Mouse (Mus musculus) CH12.LX (cell line): ENCODE measurements around the gene Ints2. TPM values are rescaled to one million over a fixed set of nuclear protein-coding genes. Genes with fewer than 3 reads are reported as not detected.

ENCODE experiments used
- DNase-seq: peaks from one replicate; pipeline ENCODE4 v3.0.0-alpha.2; 2013; ENCODE audit errors: extremely low read depth
- H3K27ac ChIP-seq: 2 replicates; pipeline ENCODE4 v1.5.1; 2012; ENCODE audit warnings: low read depth, mild to moderate bottlenecking, control low read depth, moderate library complexity; ENCODE audit not compliant: insufficient read depth
- H3K27me3 ChIP-seq: replicated peaks from 2 replicates; pipeline ENCODE3; 2012; ENCODE audit warnings: inconsistent platforms
- H3K36me3 ChIP-seq, 2 experiments: replicated peaks in 1 of 2; 2 replicates each; pipeline versions ENCODE3 to v1.6.1; 2012; ENCODE audit warnings: inconsistent platforms in 1 of 2, low read length in 1 of 2, mild to moderate bottlenecking in 1 of 2, mixed read lengths in 1 of 2, moderate library complexity in 1 of 2; ENCODE audit not compliant: control insufficient read depth in 1 of 2, insufficient read depth in 1 of 2
- H3K4me1 ChIP-seq, 2 experiments: 2 replicates each; pipeline ENCODE4 v1.6.1; 2012; ENCODE audit warnings: inconsistent platforms in 1 of 2, moderate library complexity in 1 of 2; ENCODE audit not compliant: insufficient read depth in 2 of 2, control insufficient read depth in 1 of 2
- H3K4me2 ChIP-seq: 2 replicates; pipeline ENCODE4 v1.6.1; 2012; ENCODE audit warnings: low read depth, mild to moderate bottlenecking, control low read depth; ENCODE audit not compliant: poor library complexity, insufficient read depth, severe bottlenecking
- H3K4me3 ChIP-seq, 3 experiments: fragments of 150-350 bp in 1 of 3; sonication (generic) in 1 of 3; replicated peaks in 1 of 3; 2 replicates each; pipeline versions ENCODE3 to v1.5.1; 2011 to 2012; ENCODE audit warnings: low read depth in 2 of 3, low read length in 2 of 3, mild to moderate bottlenecking in 2 of 3, moderate library complexity in 2 of 3, control low read depth in 1 of 3, improper control_type of control experiment in 1 of 3, inconsistent platforms in 1 of 3, mixed read lengths in 1 of 3; ENCODE audit not compliant: poor library complexity in 1 of 3
- H3K79me2 ChIP-seq: replicated peaks from 2 replicates; pipeline ENCODE4 v1.6.1; 2012; ENCODE audit warnings: mild to moderate bottlenecking, moderate library complexity; ENCODE audit not compliant: control insufficient read depth, poor library complexity, insufficient read depth, severe bottlenecking; ENCODE audit errors: extremely low read depth
- H3K9ac ChIP-seq: 2 replicates; pipeline ENCODE4 v1.6.1; 2012; ENCODE audit warnings: low read depth, mild to moderate bottlenecking, control low read depth, moderate library complexity; ENCODE audit not compliant: insufficient read depth
- H3K9me3 ChIP-seq: replicated peaks from 2 replicates; pipeline ENCODE3; 2012; ENCODE audit warnings: low read length, inconsistent platforms, mixed read lengths
- CHD1 ChIP-seq: IDR thresholded peaks from 2 replicates; pipeline ENCODE4 v1.6.1; 2012; ENCODE audit warnings: low read depth, low read length, improper control_type of control experiment, inconsistent platforms
- ETS1 ChIP-seq: conservative IDR thresholded peaks from 2 replicates; pipeline ENCODE4 v1.6.1; 2012; ENCODE audit warnings: low read depth, mild to moderate bottlenecking, inconsistent platforms, low read length, improper control_type of control experiment, moderate library complexity
- GABPA ChIP-seq: IDR thresholded peaks from 2 replicates; pipeline ENCODE4 v1.6.1; 2012; ENCODE audit warnings: low read depth, low read length, improper control_type of control experiment, inconsistent platforms; ENCODE audit not compliant: insufficient replicate concordance
- HCFC1 ChIP-seq: IDR thresholded peaks from 2 replicates; pipeline ENCODE4 v1.6.1; 2012; ENCODE audit warnings: low read depth, mild to moderate bottlenecking, inconsistent platforms, low read length, improper control_type of control experiment
- JUND ChIP-seq: conservative IDR thresholded peaks from 2 replicates; pipeline ENCODE4 v1.6.1; 2011; ENCODE audit warnings: low read depth, low read length, improper control_type of control experiment
- MAFK ChIP-seq: IDR thresholded peaks from 2 replicates; pipeline ENCODE4 v1.6.1; 2011; ENCODE audit warnings: low read length, improper control_type of control experiment; ENCODE audit not compliant: insufficient replicate concordance
- MAX ChIP-seq: IDR thresholded peaks from 2 replicates; pipeline ENCODE4 v1.6.1; 2011; ENCODE audit warnings: low read length, improper control_type of control experiment
- MAZ ChIP-seq: IDR thresholded peaks from 2 replicates; pipeline ENCODE4 v1.6.1; 2012; ENCODE audit warnings: low read depth, mild to moderate bottlenecking, inconsistent platforms, low read length, improper control_type of control experiment, moderate library complexity
- MEF2A ChIP-seq: IDR thresholded peaks from 2 replicates; pipeline ENCODE4 v1.6.1; 2014; ENCODE audit warnings: low read depth, mild to moderate bottlenecking, inconsistent platforms, low read length, improper control_type of control experiment, borderline replicate concordance
- NELFE ChIP-seq: IDR thresholded peaks from 2 replicates; pipeline ENCODE4 v1.6.1; 2011; ENCODE audit warnings: low read depth, low read length, improper control_type of control experiment
- NRF1 ChIP-seq: IDR thresholded peaks from 2 replicates; pipeline ENCODE4 v1.6.1; 2014; ENCODE audit warnings: low read depth, mild to moderate bottlenecking, inconsistent platforms, low read length, improper control_type of control experiment, moderate library complexity
- POLR2AphosphoS2 ChIP-seq: IDR thresholded peaks from 2 replicates; pipeline ENCODE4 v1.6.1; 2011; ENCODE audit warnings: low read depth, low read length, improper control_type of control experiment
- RAD21 ChIP-seq: IDR thresholded peaks from 2 replicates; pipeline ENCODE4 v1.6.1; 2011; ENCODE audit warnings: low read depth, mild to moderate bottlenecking, low read length, improper control_type of control experiment, moderate library complexity
- RCOR1 ChIP-seq: conservative IDR thresholded peaks from 2 replicates; pipeline ENCODE4 v1.6.1; 2012; ENCODE audit warnings: low read depth, mild to moderate bottlenecking, inconsistent platforms, low read length, improper control_type of control experiment
- TBP ChIP-seq: conservative IDR thresholded peaks from 2 replicates; pipeline ENCODE4 v1.6.1; 2011; ENCODE audit warnings: low read depth, low read length, improper control_type of control experiment
- UBTF ChIP-seq: IDR thresholded peaks from 2 replicates; pipeline ENCODE4 v1.6.1; 2012; ENCODE audit warnings: low read depth, mild to moderate bottlenecking, inconsistent platforms, low read length, improper control_type of control experiment, moderate library complexity
- USF1 ChIP-seq: IDR thresholded peaks from 2 replicates; pipeline ENCODE4 v1.6.1; 2014; ENCODE audit warnings: low read depth, mild to moderate bottlenecking, inconsistent platforms, low read length, improper control_type of control experiment
- USF2 ChIP-seq: conservative IDR thresholded peaks from 2 replicates; pipeline ENCODE4 v1.6.1; 2011; ENCODE audit warnings: low read depth, low read length, improper control_type of control experiment
- dilution Hi-C: fragments of 300-500 bp; cut with MboI; formaldehyde crosslinking; loops from 2 replicates; pipeline ENCODE4 v1.14.3; 2020; ENCODE audit warnings: low sequenced_read_pairs; ENCODE audit not compliant: extremely low pct_unique_long_range_greater_than_20kb, extremely low pct_ligation_motif_present
- in situ Hi-C: fragments of 300-500 bp; cut with MboI; formaldehyde crosslinking; loops from 3 replicates; pipeline ENCODE4 v1.14.3; 2019; ENCODE audit warnings: low sequenced_read_pairs, low pct_ligation_motif_present, low pct_unique_long_range_greater_than_20kb, mixed read lengths
- polyA plus RNA-seq: library from polyadenylated mRNA; unstranded; fragments of >175 nt; gene quantifications from 2 replicates; pipeline ENCODE4 v1.2.1, GENCODE M21; 2012; ENCODE audit warnings: low read depth; ENCODE audit not compliant: insufficient read length
- total RNA-seq, 2 experiments: library from RNA; depleted of rRNA; stranded (reverse); fragments of 300-350 nt in 1 of 2; fragments of >200 nt in 1 of 2; gene quantifications; 2 replicates each; pipeline ENCODE4 v1.2.3; 2012 to 2014

Gene Ints2
- total and polyA plus RNA-seq, 3 experiments, result 54.8 to 86.3 (median 58.8) TPM

GRCm38 (mm10) chr11:86209123-86209522 is 48.3 kb downstream of the Ints2 start:
- Histone ChIP-seq H3K36me3 (peaks cover 68 to 86% of the 10 kb centered on the region in 2 experiments), H3K4me3 (no peak overlapping the region), H3K4me1 (peaks cover 0 to 18% of the 10 kb centered on the region in 2 experiments; a peak in 3 of 4 replicates), H3K27me3 (no peaks in the 10 kb centered on the region), H3K27ac (no peak overlapping the region), H3K9ac (no peak overlapping the region), H3K79me2 (peaks cover 43% of the 10 kb centered on the region), H3K4me2 (no peak overlapping the region), H3K9me3 (no peaks in the 10 kb centered on the region)
- TF ChIP-seq GABPA, result no peak
- no peak for TF ChIP-seq ETS1
- no peak for TF ChIP-seq MAFK
- TF ChIP-seq MAX, result no peak
- TF ChIP-seq JUND, result no peak
- no peak for TF ChIP-seq HCFC1
- TF ChIP-seq MEF2A, result no peak
- DNase-seq, result no peak
- in situ Hi-C loops, result no loop called here
- dilution Hi-C loops, result no loop called here

- peaks cover 54 to 76% of the 10 kb centered on the region in 2 experiments for H3K36me3 ChIP-seq
- peaks cover 3 to 34% of the 10 kb centered on the region in 2 experiments for H3K4me1 ChIP-seq
These were observed 51.5 kb downstream of the Ints2 start for GRCm38 (mm10) chr11:86205876-86206275.

GRCm38 (mm10) chr11:86205031-86205430 is 52.3 kb downstream of the Ints2 start:
- in situ Hi-C loops, result no loop called here
- TF ChIP-seq CHD1 (no peak), RAD21 (no peak), HCFC1 (no peak)
- TF ChIP-seq, all 38 proteins: peak for 0
- H3K36me3 ChIP-seq, result peaks cover 54 to 73% of the 10 kb centered on the region in 2 experiments
- no peak overlapping the region for H3K27ac ChIP-seq
- dilution Hi-C loops, result no loop called here
- no peaks in the 10 kb centered on the region for H3K9me3 ChIP-seq
- no peak for DNase-seq
- no peak overlapping the region for H3K4me3 ChIP-seq
- no peak overlapping the region for H3K9ac ChIP-seq
- H3K27me3 ChIP-seq, result no peaks in the 10 kb centered on the region
- H3K4me1 ChIP-seq, result peaks cover 3 to 34% of the 10 kb centered on the region in 2 experiments
- H3K4me2 ChIP-seq, result no peak overlapping the region
- peaks cover 56% of the 10 kb centered on the region for H3K79me2 ChIP-seq

More at GRCm38 (mm10) chr11:86205876-86206275, 51.5 kb downstream of the Ints2 start:
- TF ChIP-seq RAD21 (no peak), NRF1 (no peak), UBTF (no peak), NELFE (no peak), RCOR1 (no peak), USF1 (no peak), USF2 (no peak), MAZ (no peak), TBP (no peak), POLR2AphosphoS2 (no peak)
- no peak overlapping the region for H3K4me2 ChIP-seq
- H3K9ac ChIP-seq, result no peak overlapping the region
- H3K4me3 ChIP-seq, result no peak overlapping the region
- H3K27ac ChIP-seq, result no peak overlapping the region
- H3K79me2 ChIP-seq, result peaks cover 56% of the 10 kb centered on the region
- no peaks in the 10 kb centered on the region for H3K27me3 ChIP-seq
- dilution Hi-C loops, result no loop called here
- H3K9me3 ChIP-seq, result no peaks in the 10 kb centered on the region
- in situ Hi-C loops, result no loop called here
- DNase-seq, result no peak
